Mouse (Mus musculus) neural tube, embryonic 11.5 days (tissue): ENCODE data around the gene Cdr2l. TPM values are rescaled to one million over a fixed set of nuclear protein-coding genes. Genes with fewer than 3 reads are reported as not detected.

ENCODE experiments used
- ATAC-seq: fragments of 200-750 bp; cut with Nextera tagmentation; 2 replicates; pipeline ENCODE4 v1.8.0; 2017; ENCODE audit warnings: moderate number of reproducible peaks, mild to moderate bottlenecking, moderate TSS enrichment, moderate library complexity; ENCODE audit not compliant: insufficient read depth, low FRiP score, low TSS enrichment
- DNase-seq: peaks from one replicate; pipeline ENCODE4 v3.0.0-alpha.2; 2015; ENCODE audit warnings: low spot score
- H3K27ac ChIP-seq: fragments of 300-500 bp; sonication (generic); 2 replicates; pipeline ENCODE4 v1.5.1; 2014; ENCODE audit warnings: low read depth, mild to moderate bottlenecking, low read length
- H3K27me3 ChIP-seq: fragments of 300-500 bp; sonication (generic); 2 replicates; pipeline ENCODE4 v1.6.1; 2014; ENCODE audit warnings: mild to moderate bottlenecking, low read length, mixed read lengths; ENCODE audit not compliant: control insufficient read depth, insufficient read depth
- H3K36me3 ChIP-seq: fragments of 300-500 bp; sonication (generic); 2 replicates; pipeline ENCODE4 v1.6.1; 2014; ENCODE audit warnings: mild to moderate bottlenecking, low read length, moderate library complexity, mixed read lengths; ENCODE audit not compliant: control insufficient read depth, insufficient read depth
- H3K4me1 ChIP-seq: fragments of 300-500 bp; sonication (generic); 2 replicates; pipeline ENCODE4 v1.6.1; 2014; ENCODE audit warnings: low read length, mixed read lengths; ENCODE audit not compliant: control insufficient read depth, insufficient read depth
- H3K4me2 ChIP-seq: fragments of 300-500 bp; sonication (generic); 2 replicates; pipeline ENCODE4 v1.6.1; 2014; ENCODE audit warnings: low read depth, mild to moderate bottlenecking, moderate library complexity
- H3K4me3 ChIP-seq: fragments of 300-500 bp; sonication (generic); 2 replicates; pipeline ENCODE4 v1.5.1; 2014; ENCODE audit warnings: low read depth, low read length
- H3K9ac ChIP-seq: fragments of 300-500 bp; sonication (generic); 2 replicates; pipeline ENCODE4 v1.6.1; 2014; ENCODE audit warnings: mild to moderate bottlenecking, low read length
- H3K9me3 ChIP-seq: fragments of 300-500 bp; sonication (generic); 2 replicates; pipeline ENCODE4 v1.6.1; 2016; ENCODE audit warnings: low read length; ENCODE audit not compliant: control insufficient read depth
- WGBS: fragments of 180-500 bp; shearing (Covaris S2); extraction: QIAGEN DNeasy Blood & Tissue Kit; methylation state at CpG from one replicate; pipeline ENCODE4 v1.1.7; 2014; 5-methylcytosine and 5-hydroxymethylcytosine counted together
- polyA plus RNA-seq: library from polyadenylated mRNA; unstranded; fragments of >200 nt; fragmentation: Nextera tagmentation; extraction: Ambion mirVana; gene quantifications from 2 replicates; pipeline ENCODE4 v1.2.1, GENCODE M21; 2014

Cdr2l gene
- polyA plus RNA-seq, 1 experiment from 2014 or later = 18.1 TPM

GRCm38 (mm10) chr11:115406858-115407401 lies 25.2 kb downstream of the Cdr2l start:
- Histone ChIP-seq H3K36me3 (peaks cover 5% of the 10 kb centered on the region; the same call in 1 of the 2 replicates), H3K9me3 (no peaks in the 10 kb centered on the region), H3K4me1 (peaks cover 7% of the 10 kb centered on the region; the same call in 1 of the 2 replicates), H3K9ac (no peak overlapping the region), H3K27ac (no peak overlapping the region), H3K4me3 (no peak overlapping the region), H3K4me2 (no peak overlapping the region), H3K27me3 (no peaks in the 10 kb centered on the region)
- no peak for DNase-seq
- 94% methylated on average over 17 of the region's 17 CpGs for WGBS
- no peak for ATAC-seq

GRCm38 (mm10) chr11:115408266-115408920 lies 26.7 kb downstream of the Cdr2l start:
- no peaks in the 10 kb centered on the region for H3K9me3 ChIP-seq
- WGBS = 82% methylated on average over 6 of the region's 6 CpGs
- no peak overlapping the region for H3K4me3 ChIP-seq
- peaks cover 5% of the 10 kb centered on the region; the same call in 1 of the 2 replicates for H3K36me3 ChIP-seq
- no peak overlapping the region for H3K4me2 ChIP-seq
- DNase-seq = no peak
- ATAC-seq = no peak
- peak overlapping the region; percentile 82 for H3K27ac ChIP-seq
- no peaks in the 10 kb centered on the region for H3K27me3 ChIP-seq
- H3K9ac ChIP-seq = peak overlapping the region; percentile 22; the same call in 1 of the 2 replicates
- H3K4me1 ChIP-seq = peaks cover 8% of the 10 kb centered on the region; the same call in 1 of the 2 replicates

GRCm38 (mm10) chr11:115409556-115409955 lies 27.8 kb downstream of the Cdr2l start:
- peak; percentile 48 for DNase-seq
- H3K36me3 ChIP-seq = peaks cover 5% of the 10 kb centered on the region; the same call in 1 of the 2 replicates
- H3K4me1 ChIP-seq = peaks cover 8% of the 10 kb centered on the region; the same call in 1 of the 2 replicates

GRCm38 (mm10) chr11:115419531-115420237 lies 38.0 kb downstream of the Cdr2l start, which contains the start of the genes Atp5h and Kctd2:
Atp5h (minus strand) TSS chr11:115419962.
Kctd2 (plus strand) TSS chr11:115420128.
- WGBS = under 1% methylated on average over 54 of the region's 56 CpGs
- DNase-seq (peak; percentile 98), ATAC-seq (peak; percentile 97)
- Histone ChIP-seq H3K9me3 (no peaks in the 10 kb centered on the region), H3K9ac (peak within 1 kb of the TSS; percentile 95), H3K36me3 (peaks cover 9% of the 10 kb centered on the region; the same call in 1 of the 2 replicates), H3K4me2 (peak within 1 kb of the TSS; percentile 90), H3K4me3 (peak within 1 kb of the TSS; percentile 96), H3K4me1 (peaks cover 14% of the 10 kb centered on the region), H3K27ac (peak within 1 kb of the TSS; percentile 75), H3K27me3 (no peaks in the 10 kb centered on the region)

More at GRCm38 (mm10) chr11:115409556-115409955, 27.8 kb downstream of the Cdr2l start:
- no peaks in the 10 kb centered on the region for H3K9me3 ChIP-seq
- H3K27ac ChIP-seq = peak overlapping the region; percentile 82
- no peak overlapping the region for H3K4me3 ChIP-seq
- no peak overlapping the region for H3K9ac ChIP-seq
- no peak overlapping the region for H3K4me2 ChIP-seq
- H3K27me3 ChIP-seq = no peaks in the 10 kb centered on the region
- ATAC-seq = 0 out of 2 replicates have a peak, but pooled peaks have one; percentile 1
- 49% methylated on average over 7 of the region's 7 CpGs for WGBS

- peak; percentile 49 for DNase-seq
- 3% methylated on average over 43 of the region's 45 CpGs for WGBS
Observed at GRCm38 (mm10) chr11:115420336-115421190, 38.8 kb downstream of the Cdr2l start.

GRCm38 (mm10) chr11:115421328-115421727 lies 39.6 kb downstream of the Cdr2l start:
- Histone ChIP-seq H3K4me3 (no peak overlapping the region), H3K36me3 (peaks cover 1% of the 10 kb centered on the region; the same call in 1 of the 2 replicates), H3K27ac (no peak overlapping the region), H3K4me1 (peaks cover 14% of the 10 kb centered on the region), H3K9ac (no peak overlapping the region), H3K27me3 (no peaks in the 10 kb centered on the region), H3K9me3 (no peaks in the 10 kb centered on the region), H3K4me2 (peak overlapping the region; percentile 87)
- 63% methylated on average over 1 of the region's 1 CpGs for WGBS
- no peak for DNase-seq
- ATAC-seq = no peak

More at GRCm38 (mm10) chr11:115420336-115421190, 38.8 kb downstream of the Cdr2l start:
- Histone ChIP-seq H3K27ac (peak overlapping the region; percentile 75), H3K9me3 (no peaks in the 10 kb centered on the region), H3K4me2 (peak overlapping the region; percentile 87), H3K36me3 (peaks cover 5% of the 10 kb centered on the region; the same call in 1 of the 2 replicates), H3K4me1 (peaks cover 14% of the 10 kb centered on the region), H3K27me3 (no peaks in the 10 kb centered on the region), H3K4me3 (peak overlapping the region; percentile 96), H3K9ac (peak overlapping the region; percentile 95)
- peak; percentile 71 for ATAC-seq

- no peaks in the 10 kb centered on the region for H3K27me3 ChIP-seq
- DNase-seq (no peak), ATAC-seq (no peak)
- H3K4me1 ChIP-seq = peaks cover 14% of the 10 kb centered on the region
- H3K4me2 ChIP-seq = no peak overlapping the region
- H3K4me3 ChIP-seq = no peak overlapping the region
- H3K9ac ChIP-seq = no peak overlapping the region
- 92% methylated on average over 16 of the region's 16 CpGs for WGBS
- H3K36me3 ChIP-seq = no peaks in the 10 kb centered on the region
- no peak overlapping the region for H3K27ac ChIP-seq
- H3K9me3 ChIP-seq = no peaks in the 10 kb centered on the region
Observed at GRCm38 (mm10) chr11:115421972-115422371, 40.3 kb downstream of the Cdr2l start.

- no peaks in the 10 kb centered on the region for H3K36me3 ChIP-seq
- ATAC-seq (no peak), DNase-seq (no peak)
- H3K4me2 ChIP-seq = no peak overlapping the region
- no peak overlapping the region for H3K27ac ChIP-seq
- 84% methylated on average over 3 of the region's 3 CpGs for WGBS
- no peak overlapping the region for H3K9ac ChIP-seq
- no peaks in the 10 kb centered on the region for H3K27me3 ChIP-seq
- H3K4me3 ChIP-seq = no peak overlapping the region
- H3K9me3 ChIP-seq = no peaks in the 10 kb centered on the region
- peaks cover 14% of the 10 kb centered on the region for H3K4me1 ChIP-seq
Observed at GRCm38 (mm10) chr11:115423091-115423490, 41.4 kb downstream of the Cdr2l start.
